Mouse (Mus musculus) natural killer cell, adult 2 months (primary cell): ENCODE data around the gene Rsad1.

ENCODE experiments used
- DNase-seq, 2 experiments: peaks; one replicate each; pipeline ENCODE4 v3.0.0; 2022; ENCODE audit warnings: low spot score in 2 of 2

The Rsad1 gene

DNA sequence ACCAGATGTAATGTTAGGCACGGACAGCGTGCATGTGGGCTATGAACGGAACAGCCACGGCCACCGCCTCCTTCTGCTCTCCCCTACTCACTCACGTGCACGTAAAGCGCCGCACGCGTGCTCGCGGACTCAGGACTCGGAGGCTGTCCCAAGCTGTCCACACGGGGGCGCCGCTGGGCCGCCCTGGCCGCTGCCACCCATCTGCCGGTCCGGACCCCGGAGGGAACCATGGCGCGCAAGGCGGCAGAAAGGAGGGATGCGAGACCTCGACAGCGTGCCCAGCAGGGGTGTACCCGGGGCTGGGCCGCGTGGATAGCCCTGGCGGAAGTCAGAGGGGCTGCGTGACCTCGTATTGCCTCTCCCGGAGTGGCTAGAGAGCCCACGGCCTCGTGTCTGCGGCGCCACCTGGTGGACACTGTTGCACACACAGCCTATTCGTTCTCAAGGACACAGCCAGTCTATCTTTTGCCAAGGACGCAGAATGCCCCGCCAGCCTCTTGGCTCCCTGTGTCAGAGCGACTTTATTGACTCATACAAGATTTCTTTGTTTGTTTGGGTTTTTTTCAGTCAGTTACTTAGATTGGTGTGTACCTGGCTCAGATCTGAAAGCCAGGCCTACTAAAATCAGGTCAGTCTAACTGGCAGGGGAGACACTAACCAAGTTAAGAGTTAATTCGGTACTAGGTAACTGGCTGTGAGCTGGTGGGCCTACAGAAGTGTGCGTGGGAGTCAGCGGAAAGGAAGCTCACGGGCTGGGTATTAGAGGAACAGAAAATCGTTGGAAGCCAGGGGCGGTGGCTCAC lies at the start of gene Rsad1:
Gene Rsad1 (minus strand): TSS at position 368 of the 803 bp plus-strand sequence.
- DNase-seq, result peak; percentile 94 to 96

DNA sequence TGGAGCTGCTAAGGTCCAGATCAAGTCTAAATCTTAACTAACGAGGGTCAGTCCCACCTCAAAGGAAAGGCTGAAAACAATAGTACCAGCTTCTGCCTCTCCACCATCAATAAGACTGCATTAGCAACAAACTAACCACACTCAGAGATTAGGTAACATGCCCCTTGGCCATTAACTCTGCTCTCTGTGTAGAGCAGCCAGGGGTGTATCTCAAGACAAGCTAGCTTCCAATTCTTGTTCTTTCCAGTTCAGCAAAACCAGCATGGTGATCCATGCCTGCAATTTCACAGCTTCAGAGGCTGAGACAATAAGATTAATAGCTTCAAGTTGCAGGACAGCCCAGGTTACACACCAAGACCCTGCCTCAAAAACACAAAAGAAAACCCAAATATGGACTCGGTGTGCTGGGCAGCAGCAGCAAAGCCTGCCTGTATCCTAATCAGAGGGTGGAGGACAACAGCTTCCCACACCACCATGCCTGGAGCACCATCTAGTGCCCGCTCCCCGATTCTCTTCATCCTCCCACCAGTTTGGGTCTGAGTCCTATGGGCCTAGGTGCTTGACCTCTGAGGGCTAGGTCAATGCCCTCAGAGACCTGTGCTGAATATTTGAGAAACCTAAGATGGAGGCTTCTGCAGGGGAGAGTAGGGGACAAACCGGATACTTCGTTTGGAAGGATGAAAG lies 49.5 kb upstream of the Rsad1 start:
- DNase-seq, result no peak

DNA sequence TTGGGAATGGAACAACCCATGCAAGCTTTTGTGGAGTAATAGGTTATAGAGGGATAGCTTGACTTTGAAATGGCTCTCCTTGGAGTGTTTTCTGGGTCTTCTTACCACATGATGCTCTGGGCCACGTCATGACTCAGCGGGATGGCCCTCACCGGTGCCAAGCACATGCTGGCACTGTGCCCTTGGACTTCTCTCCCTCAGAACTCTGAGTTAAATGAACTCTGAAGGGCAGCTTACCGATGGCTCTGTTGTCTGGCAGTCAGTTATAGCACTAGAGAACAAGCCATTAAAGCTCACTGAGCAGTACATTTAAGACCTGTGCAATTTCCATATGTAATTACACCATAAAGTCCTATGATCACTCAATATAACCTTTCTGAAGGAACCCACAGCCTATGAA lies 48.3 kb upstream of the Rsad1 start:
- no peak for DNase-seq

DNA sequence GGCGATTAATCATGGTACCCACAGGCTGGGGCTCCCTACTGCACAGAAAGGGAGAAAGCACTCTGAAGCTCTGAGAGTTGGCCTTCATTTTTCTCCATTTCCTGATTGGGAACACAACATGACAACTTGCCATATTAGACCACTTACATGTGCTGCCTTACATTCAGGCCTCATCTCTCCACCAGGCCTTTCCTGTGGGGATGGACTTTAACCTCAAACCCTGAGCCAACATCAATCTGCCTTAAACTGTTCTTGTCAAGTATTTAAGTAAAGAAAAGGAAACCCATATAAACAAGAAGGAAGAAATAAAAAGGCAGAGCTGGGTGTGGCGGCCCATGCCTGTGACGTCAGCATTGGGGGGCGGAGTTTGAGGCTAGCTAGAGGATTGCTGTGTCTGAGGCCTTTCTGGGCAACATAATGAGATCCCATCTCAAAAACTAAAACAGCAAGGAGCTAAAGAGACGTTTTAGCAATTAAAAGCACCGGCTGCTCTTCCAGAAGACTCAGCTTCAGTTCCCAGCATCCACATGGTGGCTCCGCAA lies 47.3 kb upstream of the Rsad1 start:
- peak; percentile 59 to 75 for DNase-seq

DNA sequence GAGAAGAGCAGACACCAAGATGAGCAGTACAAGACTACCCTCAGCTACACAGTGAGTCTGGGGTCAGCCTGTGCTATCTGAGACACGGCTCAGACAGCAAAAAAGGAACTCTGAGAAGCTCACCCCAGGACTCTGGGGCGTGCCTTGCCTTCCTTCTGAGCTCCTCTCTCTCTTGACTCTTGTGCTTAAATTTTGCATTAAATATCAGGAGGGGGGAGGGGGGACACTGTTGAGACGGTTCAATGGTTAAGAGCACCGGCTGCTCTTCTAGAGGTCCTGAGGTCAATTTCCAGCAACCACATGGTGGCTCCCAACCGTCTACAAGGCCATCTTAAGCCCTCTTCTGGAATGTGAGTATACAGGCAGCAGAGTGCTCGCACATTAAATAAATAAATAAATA lies 38.5 kb upstream of the Rsad1 start:
- no peak for DNase-seq

DNA sequence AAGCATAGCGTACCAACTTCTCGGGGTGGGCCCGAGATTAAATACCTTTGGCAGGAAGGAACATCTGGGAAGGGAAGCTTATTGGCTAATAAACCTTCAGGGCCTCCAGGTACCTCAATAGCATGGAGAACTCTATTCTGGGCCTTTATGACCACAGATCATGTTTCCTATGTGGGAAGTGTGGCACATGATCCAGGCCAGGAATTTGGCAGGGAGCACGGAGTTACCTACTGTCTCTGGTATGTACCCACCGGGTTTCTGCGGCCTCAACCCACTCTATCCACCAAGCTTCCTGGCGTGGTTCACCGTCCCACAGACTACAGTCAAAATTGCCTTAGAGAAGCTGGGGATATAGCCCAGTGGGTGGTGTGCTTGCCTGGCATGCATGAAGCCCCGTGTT lies 36.0 kb upstream of the Rsad1 start:
- DNase-seq, result no peak

DNA sequence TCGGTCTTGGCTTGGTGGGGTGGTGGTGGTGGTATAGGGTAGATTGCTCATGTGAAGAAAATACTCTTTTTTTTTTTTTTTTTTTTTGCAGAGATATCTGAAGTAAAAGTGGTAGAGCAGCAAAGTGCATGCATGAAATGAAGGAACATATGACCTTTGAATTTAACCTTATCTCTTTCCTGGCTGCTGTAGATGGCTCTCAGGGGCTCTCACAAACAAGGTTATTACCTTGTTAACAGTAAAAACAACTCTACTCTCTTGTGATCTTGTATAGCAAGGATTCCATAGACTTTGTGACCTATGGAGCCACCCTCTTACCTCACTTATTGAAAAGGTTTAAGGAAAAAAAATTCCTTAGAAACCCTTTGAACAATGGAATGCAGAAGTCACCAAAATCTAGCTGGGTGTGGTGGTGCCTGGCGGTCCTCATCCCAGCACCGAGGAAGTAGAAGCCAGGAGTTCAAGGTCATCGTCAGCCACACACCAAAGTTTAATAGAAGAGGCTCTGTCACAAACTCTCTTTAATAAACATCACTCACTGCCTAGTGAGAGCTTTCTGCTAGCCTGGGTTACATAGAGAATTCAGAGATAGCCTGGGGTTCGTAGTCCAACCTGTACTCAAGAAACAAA lies 31.2 kb upstream of the Rsad1 start:
- no peak for DNase-seq

DNA sequence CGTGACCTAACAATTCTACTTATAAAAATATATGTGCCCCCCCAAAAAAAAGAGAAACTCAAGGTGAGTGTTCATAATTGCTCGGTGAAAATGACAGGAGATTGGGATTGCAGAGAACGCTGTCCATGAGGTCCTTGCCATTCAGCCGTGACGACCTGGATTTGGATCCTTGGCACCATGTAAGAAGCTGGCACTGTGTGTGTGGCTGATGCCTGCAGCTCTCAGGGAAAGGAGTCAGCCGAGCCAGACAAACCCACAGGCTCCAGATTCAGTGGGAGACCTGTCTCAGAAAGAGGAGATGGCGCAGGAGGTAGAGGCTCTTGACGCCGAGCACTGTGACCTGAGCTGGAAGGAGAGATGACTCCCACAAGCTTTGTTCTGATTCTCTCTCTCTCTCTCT lies 27.3 kb upstream of the Rsad1 start:
- DNase-seq, result no peak

DNA sequence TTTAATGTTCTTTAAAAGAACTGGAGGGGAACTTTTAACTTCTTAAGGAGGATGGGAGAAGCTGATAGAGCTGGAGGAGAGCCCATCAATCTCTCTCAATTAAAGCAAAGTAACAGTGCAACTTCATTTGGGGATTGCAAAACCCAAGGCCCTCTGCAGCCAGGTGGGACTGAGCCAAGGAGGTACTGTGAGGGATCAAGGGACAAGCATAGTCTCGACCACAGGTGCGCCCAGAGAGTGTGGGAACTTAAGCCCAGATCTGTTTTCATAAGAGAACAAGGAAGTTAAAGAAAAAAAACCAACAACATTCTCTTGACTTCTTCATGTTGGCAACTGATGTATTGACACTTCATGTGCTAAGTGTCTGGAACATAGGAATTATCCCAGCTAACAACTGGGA lies 26.0 kb upstream of the Rsad1 start:
- no peak for DNase-seq

DNA sequence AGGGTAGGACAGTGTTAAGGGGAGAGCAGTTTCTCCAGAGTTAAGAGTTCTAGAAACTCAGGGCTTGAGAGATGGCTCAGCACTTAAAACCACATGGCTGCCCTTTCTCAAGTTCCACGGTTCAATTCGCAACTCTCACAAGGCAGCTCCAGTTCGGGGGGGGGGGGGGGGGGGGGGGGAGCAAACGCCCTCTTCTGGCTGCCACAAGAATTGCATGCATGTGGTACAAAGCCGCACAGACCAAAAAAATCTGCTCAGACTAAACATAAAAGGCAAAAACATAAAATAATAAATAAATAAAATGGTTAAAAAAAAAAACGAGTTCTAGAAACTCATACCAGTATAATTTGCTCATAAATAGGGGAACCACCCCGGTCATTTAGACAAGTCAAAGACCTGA lies 25.5 kb upstream of the Rsad1 start:
- no peak for DNase-seq

DNA sequence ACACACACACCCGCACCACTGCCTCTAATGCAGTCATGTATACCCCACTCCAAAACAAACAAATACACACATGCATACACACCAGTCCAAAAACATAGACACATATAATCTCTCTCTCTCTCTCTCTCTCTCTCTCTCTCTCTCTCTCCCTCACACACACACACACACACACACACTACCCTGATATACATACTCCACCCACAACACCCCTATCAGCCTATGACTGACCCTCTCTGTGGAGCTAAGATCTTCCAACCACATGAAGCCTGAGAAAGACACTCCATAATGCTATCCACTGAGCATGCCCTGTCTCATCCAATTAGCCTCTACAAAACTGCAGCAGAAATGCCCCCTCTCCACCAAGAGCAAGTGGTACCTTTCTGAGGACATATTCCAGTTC lies 22.8 kb upstream of the Rsad1 start:
- DNase-seq, result no peak

DNA sequence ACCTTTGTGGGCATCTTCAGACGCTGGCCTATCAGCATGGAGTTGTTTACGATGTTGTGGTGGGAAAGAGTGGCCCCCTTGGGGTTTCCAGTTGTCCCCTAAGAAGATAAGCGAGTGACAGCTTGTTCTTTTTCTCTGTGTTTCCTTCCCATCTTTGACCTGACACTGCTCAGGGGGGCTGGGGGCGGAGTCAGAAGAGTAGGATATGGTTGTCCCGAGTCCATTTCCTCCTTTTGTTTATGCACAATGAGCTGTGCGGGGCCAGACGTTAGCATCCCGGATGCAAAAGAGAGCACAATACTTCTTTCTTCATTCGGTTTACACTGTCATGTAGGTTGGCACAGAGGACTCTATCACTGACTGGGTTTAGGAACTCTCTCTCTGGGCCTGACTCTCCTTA lies 21.6 kb upstream of the Rsad1 start:
- no peak for DNase-seq

DNA sequence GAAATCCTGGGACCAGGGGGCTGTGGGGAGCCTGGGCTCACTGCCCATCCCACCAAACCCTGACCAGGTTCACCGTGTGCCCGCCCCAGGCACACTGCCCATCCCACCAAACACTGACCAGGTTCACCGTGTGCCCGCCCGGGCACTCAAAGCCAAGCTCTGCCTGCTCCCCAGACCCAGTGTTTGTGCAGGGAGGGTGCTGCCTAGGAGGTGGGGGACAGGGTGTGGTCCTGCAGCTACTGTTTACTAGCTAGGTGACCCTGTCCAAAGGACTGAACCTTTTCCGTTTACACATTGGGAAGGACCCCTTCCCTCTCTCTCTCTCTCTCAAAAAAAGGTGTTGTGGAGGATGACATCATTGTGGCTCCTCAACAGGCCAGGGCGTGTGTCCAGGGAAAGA lies 18.3 kb upstream of the Rsad1 start:
- DNase-seq, result no peak

DNA sequence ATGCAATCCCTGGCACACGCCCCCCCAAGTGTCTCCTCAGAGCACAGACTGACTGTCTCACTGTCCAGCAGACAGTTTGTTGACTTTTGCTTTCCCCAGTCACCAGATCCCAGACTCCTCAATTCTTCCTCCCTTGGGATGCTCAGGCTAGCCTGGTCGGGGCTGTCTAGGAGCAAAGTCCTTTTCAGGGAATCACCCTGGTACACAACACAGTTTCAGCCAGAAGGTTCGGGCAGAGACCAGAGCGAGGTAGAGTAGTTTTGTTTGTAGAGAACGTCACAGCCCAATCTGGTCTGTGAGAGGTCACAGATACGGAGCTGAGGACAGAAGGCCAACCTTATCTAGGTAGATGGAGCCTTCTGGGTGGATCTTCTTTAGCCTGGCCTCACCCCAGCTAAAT lies 17.5 kb upstream of the Rsad1 start:
- no peak for DNase-seq

DNA sequence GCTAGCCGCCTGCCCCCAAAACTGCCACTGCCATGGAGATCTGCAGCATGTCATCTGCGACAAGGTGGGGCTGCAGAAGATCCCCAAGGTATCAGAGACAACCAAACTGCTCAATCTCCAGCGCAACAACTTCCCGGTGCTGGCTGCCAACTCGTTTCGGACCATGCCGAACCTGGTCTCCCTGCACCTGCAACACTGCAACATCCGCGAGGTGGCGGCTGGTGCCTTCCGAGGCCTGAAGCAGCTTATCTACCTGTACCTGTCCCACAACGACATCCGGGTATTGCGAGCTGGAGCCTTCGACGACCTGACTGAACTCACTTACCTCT lies 16.1 kb upstream of the Rsad1 start:
- DNase-seq, result peak in 1 of 2 experiments; percentile 32

DNA sequence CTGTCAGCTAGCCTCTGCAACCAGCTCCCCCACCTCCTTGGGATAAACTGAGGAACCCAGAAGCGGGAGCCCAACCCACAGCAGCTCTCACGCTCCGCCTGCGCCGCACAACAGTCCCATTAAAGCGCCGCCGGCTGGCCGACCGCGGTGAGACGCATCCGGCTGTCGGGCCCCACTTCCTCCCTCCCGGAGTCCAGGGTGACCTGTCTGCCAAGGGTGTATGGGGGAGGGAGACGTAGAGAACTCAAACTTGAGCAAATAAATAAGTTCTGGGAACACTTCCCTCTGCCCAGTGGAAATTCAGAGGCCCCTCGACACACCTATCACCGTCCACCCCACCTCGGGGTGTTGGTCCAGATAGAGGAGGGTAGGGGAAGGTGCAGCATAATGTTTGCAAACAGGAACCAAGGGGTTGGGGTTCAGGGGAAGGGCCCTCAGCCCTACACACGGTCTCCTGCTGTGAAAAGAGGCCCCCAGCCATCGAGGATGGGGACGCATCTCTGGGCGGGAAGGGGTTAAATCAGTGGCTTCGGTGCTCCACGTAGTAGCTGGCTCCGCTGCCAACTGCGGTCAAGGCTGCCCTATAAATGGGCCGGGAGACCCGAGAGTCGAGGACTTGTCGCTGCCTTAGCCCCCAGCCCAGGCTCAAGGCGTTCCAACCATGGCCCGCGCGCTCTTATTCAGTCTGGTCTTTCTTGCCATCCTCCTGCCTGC lies 15.5 kb upstream of the Rsad1 start, which contains the start of gene Chad:
Gene Chad (plus strand): TSS at position 611 of the 714 bp plus-strand sequence.
- DNase-seq, result peak; percentile 72

DNA sequence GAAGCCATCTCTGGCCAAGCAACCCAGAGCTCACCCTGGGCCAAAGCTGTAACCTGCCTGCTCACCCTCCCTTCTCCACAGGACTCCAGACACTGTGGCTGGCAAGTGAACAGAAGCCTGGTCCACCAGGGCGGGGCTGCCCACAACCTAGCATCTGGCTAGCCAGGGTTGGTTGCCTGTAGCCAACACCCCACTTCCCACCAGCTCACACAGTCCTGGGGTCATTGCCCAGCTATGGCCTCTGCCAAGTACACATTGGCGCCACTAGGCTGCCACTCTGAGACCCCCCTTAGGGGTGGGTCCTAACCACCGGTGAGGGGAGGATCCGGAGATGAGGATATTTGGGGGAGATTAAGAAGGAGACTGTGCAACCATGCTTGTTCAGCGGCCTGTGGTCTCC lies 14.8 kb upstream of the Rsad1 start:
- peak; percentile 39 to 55 for DNase-seq

DNA sequence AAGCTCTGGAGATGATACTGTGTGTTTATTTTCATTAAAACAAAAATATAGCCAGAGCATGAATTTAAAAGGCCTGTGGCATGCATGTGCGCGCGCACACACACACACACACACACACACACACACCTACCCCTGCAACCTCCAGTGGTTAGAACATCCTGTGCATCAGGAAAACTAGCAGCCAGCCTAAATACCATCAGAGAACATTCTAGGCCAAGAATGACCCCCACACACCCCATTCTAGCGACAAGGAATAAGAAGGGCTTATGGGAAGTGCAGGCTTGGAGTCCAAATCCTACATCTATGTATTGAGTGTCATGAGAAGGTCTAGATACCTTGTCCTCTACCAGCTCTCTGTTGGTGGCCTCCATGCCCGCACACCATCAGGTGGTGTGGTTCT lies 14.3 kb upstream of the Rsad1 start:
- DNase-seq, result no peak

DNA sequence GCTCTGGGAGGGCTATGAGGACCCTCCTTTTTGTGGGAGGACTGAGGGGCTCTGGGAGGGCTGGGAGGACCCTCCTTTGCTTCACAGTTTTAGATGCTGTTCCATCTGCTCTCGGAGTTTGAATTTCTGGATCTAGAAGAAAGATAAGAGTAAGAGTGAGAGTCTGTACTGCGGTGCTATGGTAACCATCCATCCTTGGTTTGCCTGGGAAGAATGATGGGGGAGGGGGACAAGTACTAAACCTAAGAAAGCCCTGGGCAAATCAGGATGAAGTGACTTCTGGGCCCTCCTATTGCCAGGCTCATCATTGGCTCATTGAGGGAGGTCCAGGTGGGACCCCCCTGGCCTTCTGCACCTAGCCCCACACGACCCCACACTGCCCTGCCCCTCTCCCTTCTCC lies 9.2 kb upstream of the Rsad1 start:
- no peak for DNase-seq

DNA sequence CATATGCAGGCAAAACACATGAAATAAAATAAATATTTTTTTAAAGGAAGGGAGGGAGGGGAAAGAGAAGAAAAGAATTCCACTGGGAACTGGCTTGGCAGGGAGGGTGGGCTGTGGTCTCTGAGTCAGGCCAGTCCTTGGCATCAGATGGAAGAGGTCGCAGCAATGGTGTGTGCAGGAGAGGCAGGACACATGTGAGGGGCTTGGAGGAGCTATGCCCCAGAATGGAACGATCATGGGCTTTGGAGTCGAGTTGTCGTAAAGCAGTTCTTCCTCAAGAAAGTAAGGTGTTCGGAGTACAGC lies 1.3 kb upstream of the Rsad1 start:
- no peak for DNase-seq

DNA sequence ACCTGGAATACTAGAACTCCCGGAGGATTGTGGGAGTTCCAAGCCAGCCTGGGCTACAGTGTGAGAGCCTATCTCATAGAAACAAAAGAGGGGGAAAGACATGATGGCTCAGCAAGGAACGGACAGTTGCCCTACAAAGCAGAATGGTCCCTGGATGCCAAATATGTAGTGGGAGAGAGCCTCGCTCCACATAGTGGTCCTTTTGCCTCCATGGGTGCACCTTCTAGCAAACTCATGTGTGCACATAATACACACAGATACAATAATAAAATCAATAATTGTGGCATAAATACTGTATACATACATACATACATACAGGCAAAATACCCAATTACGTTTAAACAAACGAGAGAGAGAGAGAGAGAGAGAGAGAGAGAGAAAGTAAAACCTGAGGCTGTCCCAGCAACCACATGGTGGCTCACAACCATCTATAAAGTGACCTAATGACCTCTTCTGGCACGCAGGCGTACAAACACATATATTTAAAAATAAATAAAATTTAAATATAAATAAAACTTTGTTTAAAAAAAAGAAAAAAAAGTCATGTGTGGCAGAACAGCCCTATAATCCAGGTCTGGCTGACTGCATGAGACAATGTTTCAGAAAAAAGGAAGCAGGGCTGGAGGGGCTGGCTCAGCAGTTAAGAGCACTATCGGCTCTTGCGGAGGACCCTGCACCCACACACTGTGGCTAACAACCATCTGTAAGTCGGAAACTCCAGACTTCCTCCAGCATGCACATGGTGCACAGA lies 811 bp upstream of the Rsad1 start:
- no peak for DNase-seq
